Mouse (Mus musculus) cortical plate, adult 2 months (tissue): ENCODE measurements around the gene Fbxw8. TPM values are rescaled to one million over a fixed set of nuclear protein-coding genes. Genes with fewer than 3 reads are reported as not detected.
A peak's percentile ranks its signal among the peaks of the same experiment; 100 is the strongest.

Source experiments
- H3K27ac ChIP-seq: fragments of 200-500 bp; 2 replicates; pipeline ENCODE4 v1.5.1; 2012; ENCODE audit warnings: low read length, control low read depth, inconsistent platforms; ENCODE audit not compliant: insufficient read depth
- H3K4me1 ChIP-seq: fragments of 200-500 bp; 2 replicates; pipeline ENCODE4 v1.6.1; 2011; ENCODE audit warnings: low read length; ENCODE audit not compliant: control insufficient read depth, insufficient read depth
- H3K4me3 ChIP-seq: fragments of 200-500 bp; 2 replicates; pipeline ENCODE4 v1.5.1; 2011; ENCODE audit warnings: mild to moderate bottlenecking, low read length, control low read depth; ENCODE audit not compliant: insufficient read depth
- CTCF ChIP-seq: fragments of 200-500 bp; IDR thresholded peaks from 2 replicates; pipeline ENCODE4 v1.5.1; 2011; ENCODE audit warnings: mild to moderate bottlenecking, control low read depth, low read length; ENCODE audit not compliant: insufficient read depth; ENCODE audit errors: extremely low read depth
- POLR2A ChIP-seq: fragments of 200-500 bp; IDR thresholded peaks from 2 replicates; pipeline ENCODE4 v1.6.1; 2011; ENCODE audit warnings: mild to moderate bottlenecking, low read length, control low read depth; ENCODE audit not compliant: insufficient read depth; ENCODE audit errors: extremely low read depth
- polyA plus RNA-seq: library from polyadenylated mRNA; depleted of rRNA; stranded (reverse); fragments of >200 nt; gene quantifications from 2 replicates; pipeline ENCODE4 v1.2.3, GENCODE M21; 2012

Gene Fbxw8
- polyA plus RNA-seq, 1 experiment, result 31.8 TPM

DNA sequence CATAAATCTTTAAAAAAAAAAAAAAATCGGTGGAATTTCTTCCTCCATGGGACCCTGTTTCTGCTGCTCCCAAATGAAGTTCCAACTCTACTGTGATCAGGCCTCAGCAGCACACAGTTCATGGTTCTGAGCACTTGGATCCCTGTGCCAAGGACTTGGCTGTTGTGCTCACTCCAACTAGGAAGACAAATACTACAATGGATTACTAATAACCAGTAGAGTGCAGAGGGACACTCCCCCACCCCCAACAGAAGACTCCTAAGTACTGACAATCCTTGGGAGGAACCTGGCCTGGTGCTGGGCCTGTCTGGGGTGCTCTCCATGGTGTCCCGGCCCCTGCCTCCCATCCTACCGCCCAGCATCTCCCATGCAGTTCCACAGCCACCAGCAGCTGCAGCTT, 36.9 kb downstream of the Fbxw8 start:
- no peak overlapping the region for H3K4me3 ChIP-seq
- peaks cover 18% of the 10 kb centered on the region for H3K4me1 ChIP-seq
- TF ChIP-seq CTCF (no peak), POLR2A (no peak)
- no peak overlapping the region for H3K27ac ChIP-seq

- no peak overlapping the region for H3K27ac ChIP-seq
- H3K4me1 ChIP-seq, result peaks cover 19% of the 10 kb centered on the region
- no peak overlapping the region for H3K4me3 ChIP-seq
- TF ChIP-seq CTCF (no peak), POLR2A (no peak)
Observed at GRCm38 (mm10) chr5:118113617-118114016, 41.6 kb downstream of the Fbxw8 start.

DNA sequence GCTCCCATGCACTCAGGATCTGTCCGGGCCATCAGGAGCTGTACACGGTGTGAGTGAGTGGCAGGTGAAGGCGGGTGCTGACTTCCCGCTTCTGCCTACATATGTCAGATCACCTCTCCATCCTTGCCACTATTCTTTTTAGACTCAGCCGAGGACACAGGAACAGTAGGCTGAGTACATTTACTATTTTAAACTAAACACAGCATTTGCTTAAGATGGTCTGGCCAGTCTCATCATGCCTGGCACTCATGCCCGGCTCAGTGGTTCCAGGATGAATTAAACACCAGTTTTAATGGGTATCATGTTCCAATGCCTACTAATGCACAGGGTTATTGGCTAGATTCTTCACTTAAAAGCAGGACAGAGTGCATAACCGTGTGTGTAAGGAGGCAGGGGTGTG, 42.2 kb downstream of the Fbxw8 start:
- TF ChIP-seq CTCF (no peak), POLR2A (no peak)

DNA sequence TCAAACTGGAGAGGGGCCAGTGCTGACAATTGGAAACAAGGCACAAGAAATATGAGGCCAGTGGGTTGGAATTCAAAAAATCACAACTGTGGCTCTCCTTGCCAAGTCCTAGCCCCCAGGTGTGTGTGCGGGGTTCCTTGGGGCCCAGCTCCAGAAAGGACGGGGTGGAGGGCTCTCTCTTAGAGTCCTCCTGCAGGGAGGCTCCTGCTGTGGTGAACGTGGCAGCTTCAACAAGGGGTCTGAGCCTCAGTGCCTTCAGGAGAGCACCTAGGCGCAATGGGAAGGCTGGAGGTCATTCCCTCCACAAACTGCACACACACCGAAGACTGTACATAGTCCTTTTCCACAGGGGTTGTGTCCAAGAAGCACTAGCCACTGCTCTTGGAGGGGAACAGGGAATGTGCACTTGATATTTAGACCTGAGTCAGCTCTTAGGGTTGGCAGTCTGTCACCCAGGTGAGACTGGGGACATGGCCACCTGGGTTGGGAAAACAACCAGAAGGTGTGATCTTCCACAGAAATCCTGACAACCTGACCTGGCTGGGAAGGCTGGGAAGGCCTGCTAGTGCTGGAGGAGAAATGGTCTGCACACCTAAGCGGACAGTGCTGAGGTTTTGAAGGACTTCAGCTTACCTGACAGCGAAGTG, 46.3 kb downstream of the Fbxw8 start:
- Histone ChIP-seq H3K4me1 (peaks cover 27% of the 10 kb centered on the region), H3K27ac (no peak overlapping the region), H3K4me3 (no peak overlapping the region)
- no peak for TF ChIP-seq CTCF
- no peak for TF ChIP-seq POLR2A

More for the DNA sequence above, 42.2 kb downstream of the Fbxw8 start:
- Histone ChIP-seq H3K4me3 (no peak overlapping the region), H3K27ac (no peak overlapping the region), H3K4me1 (peaks cover 24% of the 10 kb centered on the region)

GRCm38 (mm10) chr5:118108124-118108793, 47.0 kb downstream of the Fbxw8 start:
- no peak for TF ChIP-seq POLR2A
- no peak for TF ChIP-seq CTCF
- peaks cover 25% of the 10 kb centered on the region for H3K4me1 ChIP-seq
- no peak overlapping the region for H3K4me3 ChIP-seq
- H3K27ac ChIP-seq, result no peak overlapping the region

- H3K27ac ChIP-seq, result peak overlapping the region; percentile 80
- no peak for TF ChIP-seq POLR2A
- no peak for TF ChIP-seq CTCF
Observed at GRCm38 (mm10) chr5:118106667-118107066, 48.6 kb downstream of the Fbxw8 start.

DNA sequence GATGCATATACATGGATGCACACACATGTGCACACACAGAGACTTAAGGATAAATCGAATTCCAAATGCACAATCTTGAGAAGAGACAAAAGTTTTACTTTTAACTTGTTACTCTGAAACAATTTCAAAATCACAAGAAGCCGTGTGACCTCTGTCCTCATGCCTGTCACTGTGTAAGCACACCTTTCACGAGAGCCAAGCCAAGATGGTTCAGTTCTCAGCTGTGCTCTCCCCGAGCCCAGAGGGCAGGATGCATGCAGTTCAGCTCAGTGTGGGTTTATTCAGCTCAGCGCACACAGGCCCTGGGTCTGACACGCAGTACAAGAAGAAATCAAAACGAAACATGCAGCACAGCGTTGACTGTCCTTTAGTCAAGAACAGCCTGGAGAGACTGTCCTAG, 49.7 kb downstream of the Fbxw8 start:
- Histone ChIP-seq H3K4me1 (peaks cover 20% of the 10 kb centered on the region), H3K4me3 (no peak overlapping the region), H3K27ac (no peak overlapping the region)
- TF ChIP-seq CTCF (no peak), POLR2A (no peak)

More at GRCm38 (mm10) chr5:118106667-118107066, 48.6 kb downstream of the Fbxw8 start:
- Histone ChIP-seq H3K4me3 (no peak overlapping the region), H3K4me1 (peaks cover 20% of the 10 kb centered on the region)

GRCm38 (mm10) chr5:118099870-118100478, 55.3 kb downstream of the Fbxw8 start:
- Histone ChIP-seq H3K27ac (no peak overlapping the region), H3K4me3 (no peak overlapping the region), H3K4me1 (peaks cover 11% of the 10 kb centered on the region)
- TF ChIP-seq POLR2A (no peak), CTCF (no peak)

GRCm38 (mm10) chr5:118099069-118099869, 56.0 kb downstream of the Fbxw8 start:
- Histone ChIP-seq H3K4me3 (no peak overlapping the region), H3K27ac (no peak overlapping the region), H3K4me1 (peaks cover 11% of the 10 kb centered on the region)
- no peak for TF ChIP-seq POLR2A
- no peak for TF ChIP-seq CTCF
